Mouse (Mus musculus) heart, embryonic 13.5 days (tissue): ENCODE data around the gene Snd1. TPM values are rescaled to one million over a fixed set of nuclear protein-coding genes. Genes with fewer than 3 reads are reported as not detected.

Experiments used
- ATAC-seq: fragments of 200-750 bp; cut with Nextera tagmentation; 2 replicates; pipeline ENCODE4 v1.8.0; 2017; ENCODE audit warnings: moderate TSS enrichment; ENCODE audit not compliant: insufficient number of reproducible peaks, low FRiP score, low TSS enrichment; ENCODE audit errors: extremely low read depth
- H3K27ac ChIP-seq: fragments of 300-500 bp; sonication (generic); replicated peaks from 2 replicates; pipeline ENCODE4 v1.5.1; 2015; ENCODE audit warnings: moderate library complexity, mild to moderate bottlenecking, inconsistent platforms
- H3K27me3 ChIP-seq: fragments of 300-500 bp; sonication (generic); replicated peaks from 2 replicates; pipeline ENCODE4 v1.6.1; 2015; ENCODE audit warnings: mild to moderate bottlenecking, inconsistent platforms
- H3K36me3 ChIP-seq: fragments of 300-500 bp; sonication (generic); 2 replicates; pipeline ENCODE4 v1.6.1; 2015; ENCODE audit warnings: mild to moderate bottlenecking, inconsistent platforms
- H3K4me1 ChIP-seq: fragments of 300-500 bp; sonication (generic); 2 replicates; pipeline ENCODE4 v1.6.1; 2015; ENCODE audit warnings: inconsistent platforms
- H3K4me2 ChIP-seq: fragments of 300-500 bp; sonication (generic); 2 replicates; pipeline ENCODE4 v1.6.1; 2015; ENCODE audit warnings: inconsistent platforms, mild to moderate bottlenecking, moderate library complexity
- H3K4me3 ChIP-seq: fragments of 300-500 bp; sonication (generic); 2 replicates; pipeline ENCODE4 v1.5.1; 2015; ENCODE audit warnings: moderate library complexity, mild to moderate bottlenecking, inconsistent platforms
- H3K9ac ChIP-seq: fragments of 300-500 bp; sonication (generic); 2 replicates; pipeline ENCODE4 v1.6.1; 2015; ENCODE audit warnings: inconsistent platforms, mild to moderate bottlenecking, moderate library complexity
- H3K9me3 ChIP-seq: fragments of 300-500 bp; sonication (generic); 2 replicates; pipeline ENCODE4 v1.6.1; 2016; ENCODE audit warnings: inconsistent platforms
- WGBS: fragments of 180-500 bp; shearing (Covaris S2); methylation state at CpG from one replicate; pipeline ENCODE4 v1.1.7; 2015; ENCODE audit warnings: mixed read lengths; 5-methylcytosine and 5-hydroxymethylcytosine counted together
- polyA plus RNA-seq: library from polyadenylated mRNA; unstranded; fragments of >200 nt; fragmentation: Nextera tagmentation; extraction: Ambion mirVana; gene quantifications from 2 replicates; pipeline ENCODE4 v1.2.1, GENCODE M21; 2015

The Snd1 gene
- 78.5 and 79.6 TPM in 2 replicates for polyA plus RNA-seq

- Histone ChIP-seq H3K27me3 (no peaks in the 10 kb centered on the region), H3K27ac (no peak within 1 kb of the TSS), H3K9me3 (no peaks in the 10 kb centered on the region), H3K4me1 (peaks cover 7% of the 10 kb centered on the region), H3K4me2 (no peak within 1 kb of the TSS), H3K9ac (no peak within 1 kb of the TSS), H3K4me3 (no peak within 1 kb of the TSS), H3K36me3 (no peaks in the 10 kb centered on the region)
- no peak for ATAC-seq
- 67% methylated on average over 5 of the region's 5 CpGs for WGBS
These were observed at the start of gene Snd1 for GRCm38 (mm10) chr6:28474839-28475238. Snd1 (plus strand) TSS chr6:28475139.

DNA sequence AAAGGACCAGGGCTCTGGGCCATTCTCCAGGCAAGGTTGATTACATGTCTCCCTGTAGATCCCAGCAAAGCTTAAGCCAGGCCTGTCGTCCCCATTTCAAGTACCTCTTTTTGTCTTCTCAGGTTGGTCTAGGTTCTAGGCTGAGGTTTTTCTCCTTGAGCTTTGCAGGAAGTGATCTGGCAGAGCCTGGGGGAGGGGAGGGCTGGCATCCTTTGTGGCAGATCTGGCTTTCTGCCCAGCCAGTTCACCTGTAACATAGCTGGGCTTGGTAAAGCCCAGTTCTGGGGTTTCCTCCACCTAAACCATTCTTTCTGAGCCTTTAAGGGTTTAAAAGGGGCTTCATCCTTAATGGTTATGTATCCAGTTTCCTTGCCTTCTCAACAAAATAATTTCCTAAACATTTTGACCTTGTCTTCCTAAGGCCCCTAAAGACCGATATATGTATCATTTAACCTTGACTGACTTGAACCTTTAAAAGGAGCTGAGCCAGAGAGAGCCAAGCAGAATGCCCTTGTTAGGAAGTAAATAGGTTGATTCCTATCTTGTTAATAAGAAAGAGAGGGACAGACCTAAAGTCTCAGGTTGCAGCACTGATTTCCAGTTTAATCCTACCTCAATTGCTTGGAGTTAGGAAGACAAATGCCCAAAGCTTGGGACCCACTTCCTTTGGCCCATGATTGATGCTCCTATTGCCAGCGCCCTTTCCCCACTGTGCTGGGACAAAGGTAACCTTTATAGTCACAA is 47.7 kb upstream of the Snd1 start, which contains the start of gene Fscn3:
TSS of gene Fscn3 (plus strand) at position 694 of the 744 bp plus-strand sequence.
- no peak within 1 kb of the TSS for H3K4me2 ChIP-seq
- H3K4me3 ChIP-seq: no peak within 1 kb of the TSS
- no peak for ATAC-seq
- peaks cover 22% of the 10 kb centered on the region for H3K4me1 ChIP-seq
- 73% methylated on average over 3 of the region's 3 CpGs for WGBS
- no peaks in the 10 kb centered on the region for H3K9me3 ChIP-seq
- no peaks in the 10 kb centered on the region for H3K27me3 ChIP-seq
- H3K36me3 ChIP-seq: peaks cover 27% of the 10 kb centered on the region
- no peak within 1 kb of the TSS for H3K9ac ChIP-seq
- H3K27ac ChIP-seq: no peak within 1 kb of the TSS

- Histone ChIP-seq H3K27me3 (no peaks in the 10 kb centered on the region), H3K9me3 (no peaks in the 10 kb centered on the region), H3K36me3 (peaks cover 27% of the 10 kb centered on the region), H3K4me1 (peaks cover 21% of the 10 kb centered on the region), H3K4me2 (no peak within 1 kb of the TSS), H3K4me3 (no peak within 1 kb of the TSS), H3K9ac (no peak within 1 kb of the TSS), H3K27ac (no peak within 1 kb of the TSS)
- 84% methylated on average over 3 of the region's 3 CpGs for WGBS
- no peak for ATAC-seq
These were observed 46.6 kb upstream of the Snd1 start, which contains the start of gene Gcc1 for GRCm38 (mm10) chr6:28428290-28428689. Gcc1 (minus strand) TSS chr6:28428390.

- no peak overlapping the region for H3K4me3 ChIP-seq
- H3K36me3 ChIP-seq: peaks cover 27% of the 10 kb centered on the region
- peaks cover 13% of the 10 kb centered on the region for H3K4me1 ChIP-seq
- H3K9ac ChIP-seq: no peak overlapping the region
- H3K4me2 ChIP-seq: no peak overlapping the region
- 79% methylated on average over 11 of the region's 11 CpGs for WGBS
- H3K27me3 ChIP-seq: no peaks in the 10 kb centered on the region
- no peak for ATAC-seq
- no peak overlapping the region for H3K27ac ChIP-seq
- no peaks in the 10 kb centered on the region for H3K9me3 ChIP-seq
These were observed 45.1 kb upstream of the Snd1 start for GRCm38 (mm10) chr6:28429870-28430269.

GRCm38 (mm10) chr6:28430795-28431537 is 44.0 kb upstream of the Snd1 start:
- H3K9ac ChIP-seq: no peak overlapping the region
- no peak overlapping the region for H3K4me2 ChIP-seq
- H3K4me1 ChIP-seq: peaks cover 2% of the 10 kb centered on the region
- no peak overlapping the region for H3K4me3 ChIP-seq
- ATAC-seq: no peak
- H3K9me3 ChIP-seq: no peaks in the 10 kb centered on the region
- H3K27me3 ChIP-seq: no peaks in the 10 kb centered on the region
- H3K27ac ChIP-seq: no peak overlapping the region
- WGBS: 74% methylated on average over 10 of the region's 10 CpGs
- H3K36me3 ChIP-seq: peaks cover 16% of the 10 kb centered on the region

GRCm38 (mm10) chr6:28431538-28431855 is 43.4 kb upstream of the Snd1 start:
- WGBS: 59% methylated on average over 6 of the region's 6 CpGs
- no peaks in the 10 kb centered on the region for H3K27me3 ChIP-seq
- no peak overlapping the region for H3K27ac ChIP-seq
- H3K36me3 ChIP-seq: peaks cover 10% of the 10 kb centered on the region
- H3K4me3 ChIP-seq: no peak overlapping the region
- no peak for ATAC-seq
- H3K9me3 ChIP-seq: no peaks in the 10 kb centered on the region
- H3K9ac ChIP-seq: no peak overlapping the region
- H3K4me2 ChIP-seq: no peak overlapping the region
- no peaks in the 10 kb centered on the region; the same call in 1 of the 2 replicates for H3K4me1 ChIP-seq

GRCm38 (mm10) chr6:28447937-28448336 is 27.0 kb upstream of the Snd1 start:
- no peaks in the 10 kb centered on the region for H3K36me3 ChIP-seq
- H3K27me3 ChIP-seq: peaks cover 66% of the 10 kb centered on the region
- no peak overlapping the region for H3K9ac ChIP-seq
- H3K27ac ChIP-seq: no peak overlapping the region
- no peaks in the 10 kb centered on the region for H3K9me3 ChIP-seq
- ATAC-seq: no peak
- 72% methylated on average over 7 of the region's 7 CpGs for WGBS
- H3K4me2 ChIP-seq: no peak overlapping the region
- H3K4me1 ChIP-seq: no peaks in the 10 kb centered on the region
- no peak overlapping the region for H3K4me3 ChIP-seq

DNA sequence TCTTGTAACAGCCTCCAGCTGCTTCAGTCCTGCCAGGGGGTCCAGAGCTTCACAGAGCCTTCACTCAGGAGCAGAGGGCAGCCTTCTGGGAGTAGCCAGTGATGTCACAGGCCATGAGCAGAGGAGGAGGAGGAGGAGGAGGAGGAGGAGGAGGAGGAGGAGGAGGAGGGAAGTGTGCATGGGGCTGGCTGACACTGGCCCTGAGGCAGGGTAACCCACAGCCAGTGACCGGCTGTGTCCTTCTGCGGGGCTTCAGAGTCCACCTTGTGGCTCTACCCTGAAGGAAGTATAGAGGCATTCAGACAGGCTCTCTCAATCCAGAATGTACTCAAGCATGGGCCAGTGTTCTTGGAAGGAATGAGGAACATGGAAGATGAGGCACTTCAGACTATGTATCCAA is 25.7 kb upstream of the Snd1 start, which contains the start of gene Pax4:
TSS of gene Pax4 (minus strand) at position 101 of the 400 bp plus-strand sequence.
- Histone ChIP-seq H3K36me3 (no peaks in the 10 kb centered on the region), H3K27me3 (peaks cover 77% of the 10 kb centered on the region), H3K4me3 (no peak within 1 kb of the TSS), H3K4me2 (no peak within 1 kb of the TSS), H3K27ac (no peak within 1 kb of the TSS), H3K4me1 (no peaks in the 10 kb centered on the region), H3K9me3 (no peaks in the 10 kb centered on the region), H3K9ac (no peak within 1 kb of the TSS)
- ATAC-seq: no peak
- 69% methylated on average over 2 of the region's 2 CpGs for WGBS

GRCm38 (mm10) chr6:28450481-28450880 is 24.5 kb upstream of the Snd1 start:
- H3K4me2 ChIP-seq: no peak overlapping the region

DNA sequence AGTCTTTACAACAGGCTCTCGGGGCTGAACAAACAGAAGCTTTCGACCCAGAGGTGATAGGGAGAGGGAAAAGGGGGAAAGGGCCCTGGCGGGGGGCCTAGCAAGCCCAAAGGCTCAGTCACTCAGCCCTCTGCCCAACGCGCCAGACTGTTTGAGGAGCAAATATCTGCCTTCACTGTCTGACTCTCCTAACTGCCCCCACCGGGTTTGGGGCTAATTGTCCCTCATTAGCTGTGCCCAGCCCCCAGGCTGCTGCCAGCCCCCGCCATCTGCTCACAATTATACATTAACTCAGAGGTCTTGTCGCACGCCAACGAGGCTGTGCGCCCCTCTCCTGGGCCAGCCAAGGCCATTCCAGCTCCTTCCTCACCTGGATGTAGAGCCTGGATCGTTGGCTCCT is 24.0 kb upstream of the Snd1 start:
- 2% methylated on average over 12 of the region's 12 CpGs for WGBS
- Histone ChIP-seq H3K4me1 (no peaks in the 10 kb centered on the region), H3K36me3 (no peaks in the 10 kb centered on the region), H3K4me2 (no peak overlapping the region), H3K27ac (no peak overlapping the region), H3K27me3 (peaks cover 78% of the 10 kb centered on the region), H3K4me3 (no peak overlapping the region), H3K9ac (no peak overlapping the region), H3K9me3 (no peaks in the 10 kb centered on the region)
- no peak for ATAC-seq

More at GRCm38 (mm10) chr6:28450481-28450880, 24.5 kb upstream of the Snd1 start:
- Histone ChIP-seq H3K9ac (no peak overlapping the region), H3K9me3 (no peaks in the 10 kb centered on the region), H3K4me3 (no peak overlapping the region), H3K4me1 (no peaks in the 10 kb centered on the region), H3K36me3 (no peaks in the 10 kb centered on the region), H3K27me3 (peaks cover 78% of the 10 kb centered on the region), H3K27ac (no peak overlapping the region)
- ATAC-seq: no peak
- 7% methylated on average over 5 of the region's 5 CpGs for WGBS

- H3K27me3 ChIP-seq: peaks cover 23% of the 10 kb centered on the region
- H3K27ac ChIP-seq: no peak overlapping the region
- no peaks in the 10 kb centered on the region for H3K4me1 ChIP-seq
- H3K4me3 ChIP-seq: no peak overlapping the region
- H3K4me2 ChIP-seq: no peak overlapping the region
- no peaks in the 10 kb centered on the region for H3K36me3 ChIP-seq
- H3K9ac ChIP-seq: no peak overlapping the region
- no peaks in the 10 kb centered on the region for H3K9me3 ChIP-seq
- ATAC-seq: no peak
These were observed 15.7 kb upstream of the Snd1 start for GRCm38 (mm10) chr6:28459221-28459668.
